Comparison of ENCODE assay signal across 24 mouse cellular contexts in genomic region chr4:145011156-145011555, GRCm38 (mm10).
DNase-seq lines count a peak whose midpoint lies in the region; ATAC-seq and TF ChIP-seq lines count a peak whose summit lies in the region.
"Had no signal": no experiment of that assay in that cellular context is flagged by ENCODE, and none has a peak within 500 bp of the region (broad histone marks: within the 10 kb centered on the region; RNA-seq: fewer than 3 reads in every experiment).

No protein-coding gene starts in this region.

- no peaks in the 10 kb centered on the region for H3K27me3 ChIP-seq in heart, postnatal 0 days (ENCODE audit: control insufficient read depth, insufficient read depth, low read length)
- H3K27me3 ChIP-seq in limb, embryonic 12.5 days, result no peaks in the 10 kb centered on the region
- no peaks in the 10 kb centered on the region for H3K27me3 ChIP-seq in limb, embryonic 10.5 days (ENCODE audit: low read depth, poor library complexity, severe bottlenecking)
- no peaks in the 10 kb centered on the region for H3K27me3 ChIP-seq in limb, embryonic 15.5 days
- H3K27me3 ChIP-seq: heart, embryonic 13.5 days; hindbrain, embryonic 12.5 days; liver, embryonic 13.5 days; megakaryocyte, embryonic 14.5 days; neural tube, embryonic 12.5 days had no signal

- TF ChIP-seq EP300 in heart, postnatal 0 days (IDR thresholded peaks at IDR 0.05; ENCODE audit: low read depth), result no peak

- H3K4me2 ChIP-seq in heart, postnatal 0 days (ENCODE audit: low read depth, low read length), result no peak overlapping the region
- H3K4me2 ChIP-seq in limb, embryonic 12.5 days, result no peak overlapping the region
- H3K4me2 ChIP-seq in limb, embryonic 15.5 days, result no peak overlapping the region
- H3K4me2 ChIP-seq: heart, embryonic 13.5 days; hindbrain, embryonic 12.5 days; liver, embryonic 13.5 days; lung, embryonic 14.5 days; neural tube, embryonic 12.5 days had no signal

- 69% methylated on average over 3 of the region's 3 CpGs for WGBS in heart, postnatal 0 days
- 76% methylated on average over 3 of the region's 3 CpGs for WGBS in limb, embryonic 12.5 days
- 93% methylated on average over 3 of the region's 3 CpGs for WGBS in limb, embryonic 10.5 days
- 49% methylated on average over 3 of the region's 3 CpGs for WGBS in limb, embryonic 15.5 days

- TF ChIP-seq CTCF in heart, postnatal 0 days (IDR thresholded peaks at IDR 0.05; ENCODE audit: low read depth), result no peak

- no peak overlapping the region for H3K4me3 ChIP-seq in heart, postnatal 0 days (ENCODE audit: low read depth, low read length)
- H3K4me3 ChIP-seq in limb, embryonic 12.5 days (replicated peaks), result no peak overlapping the region
- H3K4me3 ChIP-seq in limb, embryonic 10.5 days, result no peak overlapping the region
- no peak overlapping the region for H3K4me3 ChIP-seq in limb, embryonic 15.5 days
- H3K4me3 ChIP-seq: heart, embryonic 13.5 days; hindbrain, embryonic 12.5 days; liver, embryonic 13.5 days; megakaryocyte, embryonic 14.5 days; neural tube, embryonic 12.5 days had no signal

- H3K36me3 ChIP-seq in heart, postnatal 0 days (replicated peaks; ENCODE audit: control insufficient read depth, insufficient read depth, low read length), result peaks cover 43% of the 10 kb centered on the region
- peaks cover 31% of the 10 kb centered on the region for H3K36me3 ChIP-seq in limb, embryonic 12.5 days
- H3K36me3 ChIP-seq in limb, embryonic 10.5 days, result peaks cover 13% of the 10 kb centered on the region
- H3K36me3 ChIP-seq in limb, embryonic 15.5 days, result peaks cover 11% of the 10 kb centered on the region

- no peak for DNase-seq in heart, postnatal 0 days (ENCODE audit: low spot score)
- no peak for DNase-seq in heart, adult 8-10 months (ENCODE audit: low spot score)
- DNase-seq in limb, embryonic 10.5 days (ENCODE audit: low spot score), result no peak
- DNase-seq in NIH3T3 (ENCODE audit: low read depth), result peak; percentile 27
- no peak for DNase-seq in frontal cortex, postnatal 14 days (ENCODE audit: low spot score in 2 of 2)
- DNase-seq: adrenal gland, postnatal 14 days; cerebellum, adult 2 months; cerebellum, postnatal 25 days; embryo, embryonic 11 days; forebrain, postnatal 0 days; kidney, adult 2 months; liver, embryonic 13.5 days; lung, embryonic 14.5 days; lung, postnatal 36 days; midbrain, embryonic 14.5 days; right cerebral cortex, postnatal 25 days; spleen, adult 18-20 months; thymus, postnatal 25 days had no signal

- peaks cover 9% of the 10 kb centered on the region; the same call in 1 of the 2 replicates for H3K4me1 ChIP-seq in heart, postnatal 0 days (ENCODE audit: control insufficient read depth, insufficient read depth)
- peaks cover 36% of the 10 kb centered on the region for H3K4me1 ChIP-seq in limb, embryonic 12.5 days (replicated peaks)
- peaks cover 27% of the 10 kb centered on the region for H3K4me1 ChIP-seq in limb, embryonic 10.5 days
- H3K4me1 ChIP-seq in limb, embryonic 15.5 days, result peaks cover 40% of the 10 kb centered on the region
- H3K4me1 ChIP-seq: hindbrain, embryonic 12.5 days; neural tube, embryonic 12.5 days had no signal

- peak overlapping the region; percentile 15; the same call in 1 of the 2 replicates for H3K27ac ChIP-seq in heart, postnatal 0 days (ENCODE audit: low read depth)
- H3K27ac ChIP-seq in limb, embryonic 12.5 days, result 0 out of 2 replicates have a peak overlapping the region, but pooled peaks have one; percentile 23
- no peak overlapping the region for H3K27ac ChIP-seq in limb, embryonic 10.5 days
- 0 out of 2 replicates have a peak overlapping the region, but pooled peaks have one; percentile 17 for H3K27ac ChIP-seq in limb, embryonic 15.5 days
- H3K27ac ChIP-seq: heart, embryonic 13.5 days; hindbrain, embryonic 12.5 days; liver, embryonic 13.5 days; neural tube, embryonic 12.5 days had no signal

- no peak for ATAC-seq in heart, postnatal 0 days (ENCODE audit: insufficient read depth, low read depth)
- no peak for ATAC-seq in limb, embryonic 12.5 days (ENCODE audit: insufficient number of reproducible peaks, insufficient read depth, low FRiP score, low TSS enrichment, low read depth)
- ATAC-seq in limb, embryonic 15.5 days (ENCODE audit: insufficient number of reproducible peaks, low FRiP score, low TSS enrichment, low read depth), result no peak
- ATAC-seq: forebrain, postnatal 0 days had no signal

- no peak overlapping the region for H3K9ac ChIP-seq in heart, postnatal 0 days (replicated peaks; ENCODE audit: low read depth, low read length)
- H3K9ac ChIP-seq in limb, embryonic 12.5 days (replicated peaks), result no peak overlapping the region
- no peak overlapping the region for H3K9ac ChIP-seq in limb, embryonic 15.5 days
- H3K9ac ChIP-seq: forebrain, postnatal 0 days; heart, embryonic 13.5 days; hindbrain, embryonic 12.5 days; liver, embryonic 13.5 days; lung, embryonic 14.5 days; neural tube, embryonic 12.5 days had no signal

- H3K9me3 ChIP-seq in heart, postnatal 0 days (replicated peaks; ENCODE audit: control insufficient read depth, low read length), result no peaks in the 10 kb centered on the region
- H3K9me3 ChIP-seq in limb, embryonic 12.5 days, result no peaks in the 10 kb centered on the region
- no peaks in the 10 kb centered on the region for H3K9me3 ChIP-seq in limb, embryonic 10.5 days (replicated peaks)
- no peaks in the 10 kb centered on the region for H3K9me3 ChIP-seq in limb, embryonic 15.5 days
- H3K9me3 ChIP-seq: heart, embryonic 13.5 days; hindbrain, embryonic 12.5 days; liver, embryonic 13.5 days; megakaryocyte, embryonic 14.5 days; neural tube, embryonic 12.5 days had no signal
